Mouse (Mus musculus) ES-CJ7 (cell line): ENCODE results near the gene Isg20.

Experiments used
- DNase-seq: peaks from one replicate; pipeline ENCODE4 v3.0.0; 2011; ENCODE audit warnings: low read depth, low spot score

The Isg20 gene

GRCm38 (mm10) chr7:78912974-78913474 lies at the start of gene Isg20:
Gene Isg20, plus strand, starts transcription at chr7:78913424.
- DNase-seq = no peak

GRCm38 (mm10) chr7:78863796-78864445 lies 49.3 kb upstream of the Isg20 start:
- no peak for DNase-seq

- DNase-seq = no peak
These were observed 48.8 kb upstream of the Isg20 start for GRCm38 (mm10) chr7:78864446-78864802.

- DNase-seq = no peak
These were observed 47.8 kb upstream of the Isg20 start for GRCm38 (mm10) chr7:78865212-78865949.

GRCm38 (mm10) chr7:78868731-78869130 lies 44.5 kb upstream of the Isg20 start:
- DNase-seq = no peak

- no peak for DNase-seq
These were observed 40.9 kb upstream of the Isg20 start for GRCm38 (mm10) chr7:78872366-78872765.

- DNase-seq = no peak
These were observed 40.4 kb upstream of the Isg20 start for GRCm38 (mm10) chr7:78872831-78873230.

GRCm38 (mm10) chr7:78881607-78882468 lies 31.4 kb upstream of the Isg20 start:
- DNase-seq = no peak

GRCm38 (mm10) chr7:78882469-78882837 lies 30.8 kb upstream of the Isg20 start:
- no peak for DNase-seq

GRCm38 (mm10) chr7:78883016-78883725 lies 30.1 kb upstream of the Isg20 start:
- peak; percentile 56 for DNase-seq

- DNase-seq = no peak
These were observed 29.5 kb upstream of the Isg20 start for GRCm38 (mm10) chr7:78883726-78884060.

- no peak for DNase-seq
These were observed 29.1 kb upstream of the Isg20 start for GRCm38 (mm10) chr7:78884139-78884538.

GRCm38 (mm10) chr7:78885404-78885803 lies 27.8 kb upstream of the Isg20 start:
- DNase-seq = no peak

GRCm38 (mm10) chr7:78886496-78886895 lies 26.7 kb upstream of the Isg20 start:
- DNase-seq = no peak

GRCm38 (mm10) chr7:78887431-78887842 lies 25.8 kb upstream of the Isg20 start:
- no peak for DNase-seq

- peak; percentile 83 for DNase-seq
These were observed 22.6 kb upstream of the Isg20 start for GRCm38 (mm10) chr7:78890641-78891040.

GRCm38 (mm10) chr7:78893917-78894316 lies 19.3 kb upstream of the Isg20 start:
- no peak for DNase-seq

GRCm38 (mm10) chr7:78895021-78895652 lies 18.1 kb upstream of the Isg20 start:
- peak; percentile 64 for DNase-seq

- DNase-seq = peak; percentile 99
These were observed 17.4 kb upstream of the Isg20 start, which contains the start of gene Aen for GRCm38 (mm10) chr7:78895653-78896333. Gene Aen, plus strand, starts transcription at chr7:78895854.

GRCm38 (mm10) chr7:78897567-78897966 lies 15.7 kb upstream of the Isg20 start:
- DNase-seq = no peak
